Mouse (Mus musculus): ENCODE measurements around the gene Alms1.
"Not testable (repeated sequence)": the region's sequence is repeated elsewhere in the genome, so short reads cannot be mapped to it uniquely, and the experiment has no call there.

DNA sequence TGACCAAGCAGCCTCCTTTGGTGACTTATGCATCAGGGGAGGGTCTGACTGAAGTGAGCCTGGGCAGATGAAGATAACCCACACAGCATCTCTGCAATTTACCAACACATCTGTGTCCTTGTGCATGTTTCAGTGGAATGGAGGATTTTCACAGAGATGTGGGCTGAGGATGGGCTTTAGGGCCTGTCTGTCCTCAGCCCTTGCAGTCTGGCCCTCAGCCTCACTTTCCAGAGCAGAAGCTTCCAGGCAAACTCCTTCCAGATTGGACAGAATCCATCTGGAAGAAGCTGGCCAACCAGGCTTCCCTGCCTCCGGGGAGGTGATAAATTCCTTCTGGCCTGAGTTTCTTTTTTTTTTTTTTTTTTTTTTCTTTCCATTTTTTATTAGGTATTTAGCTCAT, 122.3 kb downstream of the Alms1 start:
- not testable (repeated sequence) for TF ChIP-seq CTCF (IDR thresholded peaks at IDR 0.05; ENCODE audit: borderline replicate concordance, control insufficient read depth, extremely low read depth, insufficient read depth, low read length, poor library complexity); POLR2A (IDR thresholded peaks at IDR 0.05; ENCODE audit: control insufficient read depth, extremely low read depth, insufficient read depth, low read length, poor library complexity)
